Mouse (Mus musculus): Measurements from ENCODE around the gene Zfp689. TPM values are rescaled to one million over a fixed set of nuclear protein-coding genes. Genes with fewer than 3 reads are reported as not detected.

Zfp689 gene
- polyA plus RNA-seq, 1 experiment from 2014 or later: 1.4 TPM

GRCm38 (mm10) chr7:127425911-127426310, 23.0 kb downstream of the Zfp689 start:
- Histone ChIP-seq H3K27ac (ENCODE audit: low read depth) (no peak overlapping the region), H3K4me3 (ENCODE audit: low read depth, low read length) (no peak overlapping the region), H3K4me2 (ENCODE audit: low read depth, low read length) (no peak overlapping the region), H3K9me3 (ENCODE audit: low read length) (no peaks in the 10 kb centered on the region), H3K36me3 (replicated peaks; ENCODE audit: insufficient read depth, low read length) (no peaks in the 10 kb centered on the region), H3K4me1 (ENCODE audit: insufficient read depth) (peaks cover 14% of the 10 kb centered on the region), H3K27me3 (ENCODE audit: insufficient read depth, low read length) (no peaks in the 10 kb centered on the region), H3K9ac (replicated peaks) (no peak overlapping the region)
- no peak for ATAC-seq
- TF ChIP-seq CTCF (IDR thresholded peaks at IDR 0.05; ENCODE audit: low read depth): no peak
- no peak for TF ChIP-seq EP300 (IDR thresholded peaks at IDR 0.05; ENCODE audit: low read depth)
- DNase-seq: no peak
- WGBS (ENCODE audit: insufficient replicate concordance): 72% methylated on average over 2 of the region's 2 CpGs

GRCm38 (mm10) chr7:127425291-127425690, 23.7 kb downstream of the Zfp689 start:
- DNase-seq: no peak
- H3K9ac ChIP-seq (replicated peaks): no peak overlapping the region
- no peak for ATAC-seq
- H3K27me3 ChIP-seq (ENCODE audit: insufficient read depth, low read length): no peaks in the 10 kb centered on the region
- no peak overlapping the region for H3K4me2 ChIP-seq (ENCODE audit: low read depth, low read length)
- H3K27ac ChIP-seq (ENCODE audit: low read depth): no peak overlapping the region
- H3K9me3 ChIP-seq (ENCODE audit: low read length): no peaks in the 10 kb centered on the region
- H3K36me3 ChIP-seq (replicated peaks; ENCODE audit: insufficient read depth, low read length): no peaks in the 10 kb centered on the region
- 86% methylated on average over 3 of the region's 3 CpGs for WGBS (ENCODE audit: insufficient replicate concordance)
- H3K4me3 ChIP-seq (ENCODE audit: low read depth, low read length): no peak overlapping the region
- H3K4me1 ChIP-seq (ENCODE audit: insufficient read depth): peaks cover 15% of the 10 kb centered on the region
- TF ChIP-seq EP300 (IDR thresholded peaks at IDR 0.05; ENCODE audit: low read depth) (no peak), CTCF (IDR thresholded peaks at IDR 0.05; ENCODE audit: low read depth) (no peak)

GRCm38 (mm10) chr7:127422247-127422646, 26.7 kb downstream of the Zfp689 start:
- Histone ChIP-seq H3K36me3 (replicated peaks; ENCODE audit: insufficient read depth, low read length) (peaks cover 6% of the 10 kb centered on the region; the same call in 1 of the 2 replicates), H3K9ac (replicated peaks) (peak overlapping the region; percentile 87), H3K4me3 (ENCODE audit: low read depth, low read length) (peak overlapping the region; percentile 96), H3K9me3 (ENCODE audit: low read length) (no peaks in the 10 kb centered on the region), H3K27me3 (ENCODE audit: insufficient read depth, low read length) (no peaks in the 10 kb centered on the region), H3K27ac (ENCODE audit: low read depth) (peak overlapping the region; percentile 77; the same call in 1 of the 2 replicates), H3K4me1 (ENCODE audit: insufficient read depth) (peaks cover 15% of the 10 kb centered on the region), H3K4me2 (ENCODE audit: low read depth, low read length) (peak overlapping the region; percentile 99)
- ATAC-seq: peak; percentile 74
- WGBS (ENCODE audit: insufficient replicate concordance): 1% methylated on average over 15 of the region's 15 CpGs
- peak; percentile 44 for DNase-seq
- no peak for TF ChIP-seq CTCF (IDR thresholded peaks at IDR 0.05; ENCODE audit: low read depth)
- TF ChIP-seq EP300 (IDR thresholded peaks at IDR 0.05; ENCODE audit: low read depth): no peak

DNA sequence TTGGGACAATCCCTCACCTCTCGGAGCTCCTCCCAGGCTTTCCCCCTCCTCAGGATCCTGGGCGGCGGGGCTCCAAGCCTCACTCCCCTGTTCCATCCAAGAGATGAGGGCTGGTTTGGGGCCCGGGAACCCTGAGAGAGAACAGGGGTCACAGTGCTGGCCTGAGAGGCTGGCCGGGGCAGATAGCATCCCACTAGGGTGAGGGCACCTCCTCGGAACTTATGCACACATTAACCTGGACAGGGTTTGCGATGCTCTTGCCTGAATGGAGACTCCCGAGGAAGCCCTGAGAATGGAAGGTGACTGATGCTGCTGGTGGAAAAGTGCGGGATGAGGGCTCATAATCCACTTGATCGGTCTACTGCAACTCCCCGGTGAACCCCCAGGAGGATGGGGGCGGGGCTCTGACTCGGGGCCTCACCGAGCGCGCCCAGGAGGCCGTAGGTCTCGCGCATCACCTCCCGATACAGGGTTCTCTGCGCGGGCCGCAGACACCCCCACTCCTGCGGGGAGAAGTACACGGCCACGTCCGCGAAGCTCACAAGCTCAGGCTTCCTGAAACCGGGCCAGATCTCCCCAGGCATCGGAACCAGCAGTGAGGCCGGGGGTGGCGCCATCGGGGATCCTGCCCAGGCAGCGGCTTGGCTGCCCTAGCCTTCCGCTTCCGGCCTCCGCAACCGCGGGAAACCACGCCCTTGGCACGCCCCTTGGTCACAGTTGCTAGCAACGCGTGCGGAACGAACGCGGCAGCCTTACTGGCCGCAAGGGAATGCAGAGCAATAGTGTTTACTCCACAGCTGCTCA, 27.4 kb downstream of the Zfp689 start, which contains the start of gene Zfp688:
Zfp688 (minus strand) TSS at position 681 of the 804 bp plus-strand sequence.
- no peak for TF ChIP-seq EP300 (IDR thresholded peaks at IDR 0.05; ENCODE audit: low read depth)
- peak; percentile 42 for TF ChIP-seq CTCF (IDR thresholded peaks at IDR 0.05; ENCODE audit: low read depth)
- 2% methylated on average over 48 of the region's 48 CpGs for WGBS (ENCODE audit: insufficient replicate concordance)
- peaks cover 6% of the 10 kb centered on the region; the same call in 1 of the 2 replicates for H3K36me3 ChIP-seq (replicated peaks; ENCODE audit: insufficient read depth, low read length)
- H3K4me3 ChIP-seq (ENCODE audit: low read depth, low read length): peak within 1 kb of the TSS; percentile 96
- no peaks in the 10 kb centered on the region for H3K9me3 ChIP-seq (ENCODE audit: low read length)
- peaks cover 15% of the 10 kb centered on the region for H3K4me1 ChIP-seq (ENCODE audit: insufficient read depth)
- H3K27ac ChIP-seq (ENCODE audit: low read depth): peak within 1 kb of the TSS; percentile 77
- H3K4me2 ChIP-seq (ENCODE audit: low read depth, low read length): peak within 1 kb of the TSS; percentile 99
- no peaks in the 10 kb centered on the region for H3K27me3 ChIP-seq (ENCODE audit: insufficient read depth, low read length)
- H3K9ac ChIP-seq (replicated peaks): peak within 1 kb of the TSS; percentile 87
- ATAC-seq (peak; percentile 98), DNase-seq (peak; percentile 98)

GRCm38 (mm10) chr7:127411418-127411817, 37.5 kb downstream of the Zfp689 start:
- no peak for DNase-seq
- Histone ChIP-seq H3K9ac (replicated peaks) (no peak overlapping the region), H3K27ac (ENCODE audit: low read depth) (no peak overlapping the region), H3K4me1 (ENCODE audit: insufficient read depth) (peaks cover 2% of the 10 kb centered on the region; the same call in 1 of the 2 replicates), H3K4me2 (ENCODE audit: low read depth, low read length) (no peak overlapping the region), H3K4me3 (ENCODE audit: low read depth, low read length) (no peak overlapping the region), H3K9me3 (ENCODE audit: low read length) (no peaks in the 10 kb centered on the region), H3K27me3 (ENCODE audit: insufficient read depth, low read length) (no peaks in the 10 kb centered on the region), H3K36me3 (replicated peaks; ENCODE audit: insufficient read depth, low read length) (no peaks in the 10 kb centered on the region)
- no peak for ATAC-seq
- 51% methylated on average over 2 of the region's 2 CpGs for WGBS (ENCODE audit: insufficient replicate concordance)
- no peak for TF ChIP-seq CTCF (IDR thresholded peaks at IDR 0.05; ENCODE audit: low read depth)
- TF ChIP-seq EP300 (IDR thresholded peaks at IDR 0.05; ENCODE audit: low read depth): no peak

Data from liver, postnatal 0 days (tissue).